Mouse (Mus musculus): ENCODE measurements around the gene P2ry14.
"Not testable (repeated sequence)": the region's sequence is repeated elsewhere in the genome, so short reads cannot be mapped to it uniquely, and the experiment has no call there.

Gene P2ry14

GRCm38 (mm10) chr3:59145194-59145593, 8.2 kb downstream of the P2ry14 start:
- no peak for DNase-seq (ENCODE audit: low read depth, low spot score)

- no peak for DNase-seq (ENCODE audit: low read depth, low spot score)
These were observed 11.7 kb downstream of the P2ry14 start for GRCm38 (mm10) chr3:59141507-59142305.

GRCm38 (mm10) chr3:59140941-59141340, 12.5 kb downstream of the P2ry14 start:
- DNase-seq (ENCODE audit: low read depth, low spot score) = not testable (repeated sequence)

GRCm38 (mm10) chr3:59140115-59140514, 13.3 kb downstream of the P2ry14 start:
- DNase-seq (ENCODE audit: low read depth, low spot score) = no peak

- no peak for DNase-seq (ENCODE audit: low read depth, low spot score)
These were observed 13.8 kb downstream of the P2ry14 start for GRCm38 (mm10) chr3:59139651-59140051.

GRCm38 (mm10) chr3:59138946-59139468, 14.4 kb downstream of the P2ry14 start:
- no peak for DNase-seq (ENCODE audit: low read depth, low spot score)

- no peak for DNase-seq (ENCODE audit: low read depth, low spot score)
These were observed 17.3 kb downstream of the P2ry14 start for GRCm38 (mm10) chr3:59135911-59136653.

- no peak for DNase-seq (ENCODE audit: low read depth, low spot score)
These were observed 20.2 kb downstream of the P2ry14 start for GRCm38 (mm10) chr3:59133189-59133588.

- no peak for DNase-seq (ENCODE audit: low read depth, low spot score)
These were observed 21.5 kb downstream of the P2ry14 start for GRCm38 (mm10) chr3:59131966-59132365.

GRCm38 (mm10) chr3:59131081-59131480, 22.3 kb downstream of the P2ry14 start:
- DNase-seq (ENCODE audit: low read depth, low spot score) = no peak

- DNase-seq (ENCODE audit: low read depth, low spot score) = no peak
These were observed 23.0 kb downstream of the P2ry14 start for GRCm38 (mm10) chr3:59130431-59130830.

GRCm38 (mm10) chr3:59129547-59129946, 23.9 kb downstream of the P2ry14 start:
- no peak for DNase-seq (ENCODE audit: low read depth, low spot score)

GRCm38 (mm10) chr3:59128681-59129080, 24.7 kb downstream of the P2ry14 start:
- no peak for DNase-seq (ENCODE audit: low read depth, low spot score)

GRCm38 (mm10) chr3:59125783-59126555, 27.4 kb downstream of the P2ry14 start:
- no peak for DNase-seq (ENCODE audit: low read depth, low spot score)

- DNase-seq (ENCODE audit: low read depth, low spot score) = no peak
These were observed 28.4 kb downstream of the P2ry14 start for GRCm38 (mm10) chr3:59125022-59125421.

GRCm38 (mm10) chr3:59121780-59122449, 31.5 kb downstream of the P2ry14 start:
- DNase-seq (ENCODE audit: low read depth, low spot score) = no peak

- DNase-seq (ENCODE audit: low read depth, low spot score) = no peak
These were observed 32.2 kb downstream of the P2ry14 start for GRCm38 (mm10) chr3:59121067-59121730.

- DNase-seq (ENCODE audit: low read depth, low spot score) = no peak
These were observed 39.4 kb downstream of the P2ry14 start for GRCm38 (mm10) chr3:59113973-59114517.

- DNase-seq (ENCODE audit: low read depth, low spot score) = not testable (repeated sequence)
These were observed 40.1 kb downstream of the P2ry14 start for GRCm38 (mm10) chr3:59113291-59113690.

GRCm38 (mm10) chr3:59111944-59112343, 41.5 kb downstream of the P2ry14 start:
- no peak for DNase-seq (ENCODE audit: low read depth, low spot score)

Data from embryo, embryonic 11.5 days (tissue).